Mouse (Mus musculus): Measurements from ENCODE around the gene Plek. TPM values are rescaled to one million over a fixed set of nuclear protein-coding genes. Genes with fewer than 3 reads are reported as not detected.

Gene Plek
- polyA plus RNA-seq, 1 experiment, result 0.02 TPM

GRCm38 (mm10) chr11:16987745-16988328 lies 64.3 kb downstream of the Plek start:
- Histone ChIP-seq H3K36me3 (ENCODE audit: control insufficient read depth) (no peaks in the 10 kb centered on the region), H3K9me3 (ENCODE audit: control insufficient read depth, low read length) (no peaks in the 10 kb centered on the region), H3K4me1 (ENCODE audit: control insufficient read depth) (no peaks in the 10 kb centered on the region), H3K27me3 (ENCODE audit: control insufficient read depth) (no peaks in the 10 kb centered on the region), H3K4me3 (replicated peaks) (no peak overlapping the region)
- TF ChIP-seq GATA1 (IDR thresholded peaks at IDR 0.05; ENCODE audit: low read length) (no peak), TAL1 (IDR thresholded peaks at IDR 0.05; ENCODE audit: low read length) (no peak)

DNA sequence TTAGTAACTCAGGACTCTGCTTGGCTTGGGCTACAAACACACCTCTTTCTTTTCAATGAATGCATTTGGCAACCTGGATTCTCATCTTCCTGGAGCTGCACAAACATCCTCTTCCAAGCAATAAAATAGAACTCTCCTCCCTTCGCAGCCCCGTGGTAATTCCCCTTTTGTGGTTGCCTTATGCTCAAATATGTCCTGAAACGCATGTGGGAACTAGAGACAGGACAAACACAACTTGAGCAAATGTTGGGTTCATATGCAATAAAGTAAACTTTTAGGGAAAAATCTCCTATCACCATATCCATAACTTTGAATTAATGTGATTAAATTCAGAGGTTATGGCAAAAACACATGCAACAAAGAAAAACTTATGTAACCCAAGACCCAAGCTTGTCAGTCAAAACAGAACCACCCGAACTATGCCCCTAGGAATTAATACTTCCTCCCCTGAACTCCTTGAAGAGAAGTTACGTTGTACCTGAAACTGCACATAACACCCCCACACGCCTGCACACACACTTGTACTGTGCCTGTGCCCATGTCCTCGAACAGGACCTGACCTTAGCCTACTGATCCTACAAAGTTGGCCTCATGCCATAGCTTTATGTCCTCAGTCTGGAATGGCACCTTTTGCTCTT lies 65.5 kb downstream of the Plek start:
- H3K27me3 ChIP-seq (ENCODE audit: control insufficient read depth), result no peaks in the 10 kb centered on the region
- no peaks in the 10 kb centered on the region for H3K4me1 ChIP-seq (ENCODE audit: control insufficient read depth)
- TF ChIP-seq GATA1 (IDR thresholded peaks at IDR 0.05; ENCODE audit: low read length) (no peak), TAL1 (IDR thresholded peaks at IDR 0.05; ENCODE audit: low read length) (no peak)
- H3K36me3 ChIP-seq (ENCODE audit: control insufficient read depth), result no peaks in the 10 kb centered on the region
- no peak overlapping the region for H3K4me3 ChIP-seq (replicated peaks)
- no peaks in the 10 kb centered on the region for H3K9me3 ChIP-seq (ENCODE audit: control insufficient read depth, low read length)

- H3K4me3 ChIP-seq (replicated peaks), result no peak overlapping the region
- no peaks in the 10 kb centered on the region for H3K9me3 ChIP-seq (ENCODE audit: control insufficient read depth, low read length)
- H3K27me3 ChIP-seq (ENCODE audit: control insufficient read depth), result no peaks in the 10 kb centered on the region
- no peaks in the 10 kb centered on the region for H3K36me3 ChIP-seq (ENCODE audit: control insufficient read depth)
- no peak for TF ChIP-seq GATA1 (IDR thresholded peaks at IDR 0.05; ENCODE audit: low read length)
- TF ChIP-seq TAL1 (IDR thresholded peaks at IDR 0.05; ENCODE audit: low read length), result no peak
- H3K4me1 ChIP-seq (ENCODE audit: control insufficient read depth), result 0 out of 2 replicates have a peak, but pooled peaks cover 2% of the 10 kb centered on the region
Measured at GRCm38 (mm10) chr11:16978161-16978707, 73.9 kb downstream of the Plek start.

DNA sequence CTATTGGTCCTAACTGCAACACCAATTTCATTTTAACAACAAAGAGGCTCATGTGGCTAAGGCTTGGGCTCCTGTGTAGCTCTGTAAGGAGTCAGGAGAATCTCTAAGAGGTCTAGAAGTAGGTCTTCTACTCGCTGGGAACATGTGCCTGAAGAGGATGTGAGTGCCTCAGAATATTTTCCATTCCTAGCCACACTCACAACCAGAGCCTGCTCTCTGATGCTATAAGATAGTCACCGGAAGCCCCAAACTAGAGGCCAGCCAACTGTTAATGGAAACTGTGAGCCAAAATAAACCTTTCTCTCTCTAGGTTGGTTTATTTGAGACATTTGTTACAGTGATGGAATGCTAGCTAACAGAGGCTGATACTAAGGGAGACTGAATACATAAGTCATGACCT lies 74.6 kb downstream of the Plek start:
- no peak for TF ChIP-seq GATA1 (IDR thresholded peaks at IDR 0.05; ENCODE audit: low read length)
- TF ChIP-seq TAL1 (IDR thresholded peaks at IDR 0.05; ENCODE audit: low read length), result no peak
- no peaks in the 10 kb centered on the region for H3K36me3 ChIP-seq (ENCODE audit: control insufficient read depth)
- H3K4me1 ChIP-seq (ENCODE audit: control insufficient read depth), result 0 out of 2 replicates have a peak, but pooled peaks cover 2% of the 10 kb centered on the region
- no peaks in the 10 kb centered on the region for H3K27me3 ChIP-seq (ENCODE audit: control insufficient read depth)
- H3K9me3 ChIP-seq (ENCODE audit: control insufficient read depth, low read length), result no peaks in the 10 kb centered on the region
- no peak overlapping the region for H3K4me3 ChIP-seq (replicated peaks)

DNA sequence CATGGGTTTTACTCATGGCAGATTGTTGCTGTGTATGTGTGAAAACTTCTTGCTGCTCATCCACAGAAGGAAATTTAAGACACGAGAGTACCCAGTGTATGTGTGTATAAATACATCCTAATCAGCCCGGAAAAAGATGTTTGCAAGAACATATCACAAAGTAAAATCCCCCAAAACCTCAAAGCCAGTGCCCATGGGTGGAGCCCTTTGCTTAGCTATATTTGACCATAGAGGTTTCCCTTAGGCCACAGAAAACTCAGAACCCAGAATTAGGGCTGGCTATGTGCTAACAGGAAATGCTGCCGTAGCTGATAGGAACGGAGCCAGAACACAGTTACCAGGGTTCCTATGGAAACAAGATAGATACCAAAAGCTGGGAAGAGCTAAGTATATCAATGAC lies 75.2 kb downstream of the Plek start:
- no peaks in the 10 kb centered on the region for H3K27me3 ChIP-seq (ENCODE audit: control insufficient read depth)
- TF ChIP-seq GATA1 (IDR thresholded peaks at IDR 0.05; ENCODE audit: low read length) (no peak), TAL1 (IDR thresholded peaks at IDR 0.05; ENCODE audit: low read length) (no peak)
- no peak overlapping the region for H3K4me3 ChIP-seq (replicated peaks)
- H3K4me1 ChIP-seq (ENCODE audit: control insufficient read depth), result peaks cover 2% of the 10 kb centered on the region; the same call in 1 of the 2 replicates
- no peaks in the 10 kb centered on the region for H3K9me3 ChIP-seq (ENCODE audit: control insufficient read depth, low read length)
- no peaks in the 10 kb centered on the region for H3K36me3 ChIP-seq (ENCODE audit: control insufficient read depth)

- Histone ChIP-seq H3K27me3 (ENCODE audit: control insufficient read depth) (no peaks in the 10 kb centered on the region), H3K4me1 (ENCODE audit: control insufficient read depth) (peaks cover 2% of the 10 kb centered on the region; the same call in 1 of the 2 replicates), H3K4me3 (replicated peaks) (no peak overlapping the region), H3K36me3 (ENCODE audit: control insufficient read depth) (no peaks in the 10 kb centered on the region), H3K9me3 (ENCODE audit: control insufficient read depth, low read length) (no peaks in the 10 kb centered on the region)
- TF ChIP-seq TAL1 (IDR thresholded peaks at IDR 0.05; ENCODE audit: low read length), result no peak
- TF ChIP-seq GATA1 (IDR thresholded peaks at IDR 0.05; ENCODE audit: low read length), result no peak
Measured at GRCm38 (mm10) chr11:16973086-16973485, 79.1 kb downstream of the Plek start.

- no peaks in the 10 kb centered on the region for H3K36me3 ChIP-seq (ENCODE audit: control insufficient read depth)
- H3K9me3 ChIP-seq (ENCODE audit: control insufficient read depth, low read length), result no peaks in the 10 kb centered on the region
- no peak overlapping the region for H3K4me3 ChIP-seq (replicated peaks)
- no peaks in the 10 kb centered on the region for H3K27me3 ChIP-seq (ENCODE audit: control insufficient read depth)
- no peak for TF ChIP-seq TAL1 (IDR thresholded peaks at IDR 0.05; ENCODE audit: low read length)
- TF ChIP-seq GATA1 (IDR thresholded peaks at IDR 0.05; ENCODE audit: low read length), result no peak
- H3K4me1 ChIP-seq (ENCODE audit: control insufficient read depth), result peaks cover under 1% of the 10 kb centered on the region; the same call in 1 of the 2 replicates
Measured at GRCm38 (mm10) chr11:16972027-16972426, 80.2 kb downstream of the Plek start.

DNA sequence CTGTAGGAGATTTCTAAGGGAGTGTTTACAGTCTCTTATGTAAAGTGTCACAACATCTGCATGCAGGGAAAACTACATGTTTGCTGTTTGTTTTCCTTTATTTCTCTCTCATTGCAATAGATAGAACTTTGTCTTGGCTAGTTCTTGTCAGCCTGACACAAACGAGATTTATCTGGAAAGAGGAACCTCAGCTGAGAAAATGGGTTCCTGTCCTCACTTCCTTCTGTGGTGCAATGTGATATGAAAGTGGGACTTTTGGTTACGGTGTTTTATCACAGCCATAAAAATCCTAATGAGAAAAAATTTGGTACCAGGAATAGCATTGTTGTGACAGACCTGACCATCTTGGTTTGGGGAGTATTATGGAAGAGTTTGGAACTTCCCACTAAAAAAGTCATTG lies 82.5 kb downstream of the Plek start:
- no peaks in the 10 kb centered on the region for H3K9me3 ChIP-seq (ENCODE audit: control insufficient read depth, low read length)
- no peak overlapping the region for H3K4me3 ChIP-seq (replicated peaks)
- H3K27me3 ChIP-seq (ENCODE audit: control insufficient read depth), result no peaks in the 10 kb centered on the region
- H3K4me1 ChIP-seq (ENCODE audit: control insufficient read depth), result no peaks in the 10 kb centered on the region; the same call in 1 of the 2 replicates
- no peak for TF ChIP-seq GATA1 (IDR thresholded peaks at IDR 0.05; ENCODE audit: low read length)
- no peak for TF ChIP-seq TAL1 (IDR thresholded peaks at IDR 0.05; ENCODE audit: low read length)
- H3K36me3 ChIP-seq (ENCODE audit: control insufficient read depth), result no peaks in the 10 kb centered on the region

- H3K36me3 ChIP-seq (ENCODE audit: control insufficient read depth), result no peaks in the 10 kb centered on the region
- TF ChIP-seq TAL1 (IDR thresholded peaks at IDR 0.05; ENCODE audit: low read length), result no peak
- no peak for TF ChIP-seq GATA1 (IDR thresholded peaks at IDR 0.05; ENCODE audit: low read length)
- no peaks in the 10 kb centered on the region; the same call in 1 of the 2 replicates for H3K4me1 ChIP-seq (ENCODE audit: control insufficient read depth)
Measured at GRCm38 (mm10) chr11:16967806-16968205, 84.4 kb downstream of the Plek start.

More at GRCm38 (mm10) chr11:16967806-16968205, 84.4 kb downstream of the Plek start:
- Histone ChIP-seq H3K27me3 (ENCODE audit: control insufficient read depth) (no peaks in the 10 kb centered on the region), H3K4me3 (replicated peaks) (no peak overlapping the region), H3K9me3 (ENCODE audit: control insufficient read depth, low read length) (no peaks in the 10 kb centered on the region)
